Mouse (Mus musculus): ENCODE measurements around the gene Thada.

- TF ChIP-seq CTCF (IDR thresholded peaks at IDR 0.05; ENCODE audit: control insufficient read depth, insufficient read depth, low read length) = no peak
- TF ChIP-seq POLR2A (IDR thresholded peaks at IDR 0.05; ENCODE audit: borderline replicate concordance, control insufficient read depth, low read depth, low read length) = no peak
These were observed 262.7 kb downstream of the Thada start for GRCm38 (mm10) chr17:84203340-84203739.

Data from bone marrow, adult 2 months (tissue).